Mouse (Mus musculus): Measurements from ENCODE around the gene Rreb1. TPM values are rescaled to one million over a fixed set of nuclear protein-coding genes. Genes with fewer than 3 reads are reported as not detected.

Gene Rreb1
- polyA plus RNA-seq, 1 experiment from 2014 or later: 17.1 TPM

- Histone ChIP-seq H3K9me3 (replicated peaks) (no peaks in the 10 kb centered on the region), H3K4me1 (replicated peaks) (peaks cover 32% of the 10 kb centered on the region), H3K4me3 (no peak overlapping the region), H3K27ac (ENCODE audit: poor library complexity, severe bottlenecking) (no peak overlapping the region), H3K4me2 (no peak overlapping the region), H3K27me3 (replicated peaks) (no peaks in the 10 kb centered on the region), H3K9ac (no peak overlapping the region), H3K36me3 (no peaks in the 10 kb centered on the region)
- ATAC-seq (ENCODE audit: insufficient number of reproducible peaks, low FRiP score): no peak
- WGBS: 66% methylated on average over 5 of the region's 5 CpGs
Observed at GRCm38 (mm10) chr13:37804023-37804422, 25.8 kb downstream of the Rreb1 start.

GRCm38 (mm10) chr13:37815001-37815400 lies 36.8 kb downstream of the Rreb1 start:
- Histone ChIP-seq H3K4me3 (no peak overlapping the region), H3K27me3 (replicated peaks) (no peaks in the 10 kb centered on the region), H3K4me1 (replicated peaks) (peaks cover 4% of the 10 kb centered on the region; the same call in 1 of the 2 replicates), H3K27ac (ENCODE audit: poor library complexity, severe bottlenecking) (no peak overlapping the region), H3K9me3 (replicated peaks) (no peaks in the 10 kb centered on the region), H3K36me3 (no peaks in the 10 kb centered on the region), H3K4me2 (no peak overlapping the region), H3K9ac (no peak overlapping the region)
- ATAC-seq (ENCODE audit: insufficient number of reproducible peaks, low FRiP score): no peak
- 58% methylated on average over 9 of the region's 9 CpGs for WGBS

GRCm38 (mm10) chr13:37816736-37817135 lies 38.5 kb downstream of the Rreb1 start:
- WGBS: 76% methylated on average over 5 of the region's 5 CpGs
- no peak overlapping the region for H3K9ac ChIP-seq
- H3K36me3 ChIP-seq: no peaks in the 10 kb centered on the region
- no peak overlapping the region for H3K4me3 ChIP-seq
- H3K9me3 ChIP-seq (replicated peaks): no peaks in the 10 kb centered on the region
- H3K4me1 ChIP-seq (replicated peaks): peaks cover 17% of the 10 kb centered on the region
- no peak for ATAC-seq (ENCODE audit: insufficient number of reproducible peaks, low FRiP score)
- H3K4me2 ChIP-seq: no peak overlapping the region
- H3K27me3 ChIP-seq (replicated peaks): no peaks in the 10 kb centered on the region
- H3K27ac ChIP-seq (ENCODE audit: poor library complexity, severe bottlenecking): no peak overlapping the region

- peaks cover 27% of the 10 kb centered on the region for H3K4me1 ChIP-seq (replicated peaks)
- peak overlapping the region; percentile 41 for H3K27ac ChIP-seq (ENCODE audit: poor library complexity, severe bottlenecking)
- WGBS: 6% methylated on average over 4 of the region's 4 CpGs
- H3K36me3 ChIP-seq: no peaks in the 10 kb centered on the region
- no peak overlapping the region for H3K4me3 ChIP-seq
- ATAC-seq (ENCODE audit: insufficient number of reproducible peaks, low FRiP score): peak; percentile 57
- no peak overlapping the region for H3K9ac ChIP-seq
- no peak overlapping the region for H3K4me2 ChIP-seq
- no peaks in the 10 kb centered on the region for H3K27me3 ChIP-seq (replicated peaks)
- no peaks in the 10 kb centered on the region for H3K9me3 ChIP-seq (replicated peaks)
Observed at GRCm38 (mm10) chr13:37821413-37821812, 43.2 kb downstream of the Rreb1 start.

- no peak overlapping the region for H3K9ac ChIP-seq
- H3K27ac ChIP-seq (ENCODE audit: poor library complexity, severe bottlenecking): no peak overlapping the region
- 44% methylated on average over 4 of the region's 4 CpGs for WGBS
- ATAC-seq (ENCODE audit: insufficient number of reproducible peaks, low FRiP score): no peak
- H3K27me3 ChIP-seq (replicated peaks): no peaks in the 10 kb centered on the region
- no peaks in the 10 kb centered on the region for H3K9me3 ChIP-seq (replicated peaks)
- no peak overlapping the region for H3K4me3 ChIP-seq
- H3K4me2 ChIP-seq: peak overlapping the region; percentile 99; the same call in 1 of the 2 replicates
- no peaks in the 10 kb centered on the region for H3K36me3 ChIP-seq
- H3K4me1 ChIP-seq (replicated peaks): peaks cover 36% of the 10 kb centered on the region
Observed at GRCm38 (mm10) chr13:37824331-37824920, 46.2 kb downstream of the Rreb1 start.

GRCm38 (mm10) chr13:37824956-37825645 lies 46.9 kb downstream of the Rreb1 start:
- WGBS: 3% methylated on average over 27 of the region's 27 CpGs
- Histone ChIP-seq H3K27me3 (replicated peaks) (no peaks in the 10 kb centered on the region), H3K9ac (peak overlapping the region; percentile 96), H3K9me3 (replicated peaks) (no peaks in the 10 kb centered on the region), H3K27ac (ENCODE audit: poor library complexity, severe bottlenecking) (peak overlapping the region; percentile 97), H3K4me3 (peak overlapping the region; percentile 99), H3K36me3 (no peaks in the 10 kb centered on the region), H3K4me2 (peak overlapping the region; percentile 99), H3K4me1 (replicated peaks) (peaks cover 37% of the 10 kb centered on the region)
- ATAC-seq (ENCODE audit: insufficient number of reproducible peaks, low FRiP score): no peak; the same call in 1 of the 2 replicates

GRCm38 (mm10) chr13:37825646-37826280 lies 47.6 kb downstream of the Rreb1 start:
- no peaks in the 10 kb centered on the region for H3K9me3 ChIP-seq (replicated peaks)
- peak overlapping the region; percentile 99 for H3K4me2 ChIP-seq
- peak; percentile 82 for ATAC-seq (ENCODE audit: insufficient number of reproducible peaks, low FRiP score)
- peaks cover 41% of the 10 kb centered on the region for H3K4me1 ChIP-seq (replicated peaks)
- H3K4me3 ChIP-seq: peak overlapping the region; percentile 99
- no peaks in the 10 kb centered on the region for H3K27me3 ChIP-seq (replicated peaks)
- peak overlapping the region; percentile 97 for H3K27ac ChIP-seq (ENCODE audit: poor library complexity, severe bottlenecking)
- WGBS: under 1% methylated on average over 43 of the region's 43 CpGs
- peak overlapping the region; percentile 96 for H3K9ac ChIP-seq
- no peaks in the 10 kb centered on the region for H3K36me3 ChIP-seq

GRCm38 (mm10) chr13:37826281-37826993 lies 48.2 kb downstream of the Rreb1 start:
- Histone ChIP-seq H3K4me3 (peak overlapping the region; percentile 99), H3K4me2 (peak overlapping the region; percentile 99), H3K36me3 (no peaks in the 10 kb centered on the region), H3K27me3 (replicated peaks) (no peaks in the 10 kb centered on the region), H3K9ac (peak overlapping the region; percentile 96), H3K27ac (ENCODE audit: poor library complexity, severe bottlenecking) (peak overlapping the region; percentile 97), H3K4me1 (replicated peaks) (peaks cover 41% of the 10 kb centered on the region), H3K9me3 (replicated peaks) (no peaks in the 10 kb centered on the region)
- ATAC-seq (ENCODE audit: insufficient number of reproducible peaks, low FRiP score): peak; percentile 47
- WGBS: under 1% methylated on average over 65 of the region's 65 CpGs

GRCm38 (mm10) chr13:37826994-37827262 lies 48.7 kb downstream of the Rreb1 start:
- Histone ChIP-seq H3K27ac (ENCODE audit: poor library complexity, severe bottlenecking) (peak overlapping the region; percentile 97), H3K4me3 (peak overlapping the region; percentile 99), H3K9ac (peak overlapping the region; percentile 96), H3K4me1 (replicated peaks) (peaks cover 43% of the 10 kb centered on the region), H3K36me3 (no peaks in the 10 kb centered on the region), H3K4me2 (peak overlapping the region; percentile 99), H3K27me3 (replicated peaks) (no peaks in the 10 kb centered on the region), H3K9me3 (replicated peaks) (no peaks in the 10 kb centered on the region)
- under 1% methylated on average over 36 of the region's 36 CpGs for WGBS
- ATAC-seq (ENCODE audit: insufficient number of reproducible peaks, low FRiP score): no peak

- Histone ChIP-seq H3K9ac (peak overlapping the region; percentile 96), H3K9me3 (replicated peaks) (no peaks in the 10 kb centered on the region), H3K4me1 (replicated peaks) (peaks cover 48% of the 10 kb centered on the region), H3K27ac (ENCODE audit: poor library complexity, severe bottlenecking) (peak overlapping the region; percentile 97), H3K4me2 (peak overlapping the region; percentile 99), H3K36me3 (no peaks in the 10 kb centered on the region), H3K4me3 (peak overlapping the region; percentile 99), H3K27me3 (replicated peaks) (no peaks in the 10 kb centered on the region)
- under 1% methylated on average over 67 of the region's 69 CpGs for WGBS
- peak; percentile 72 for ATAC-seq (ENCODE audit: insufficient number of reproducible peaks, low FRiP score)
Observed at GRCm38 (mm10) chr13:37827263-37827995, 49.2 kb downstream of the Rreb1 start.
